Mouse (Mus musculus) stomach, embryonic 16.5 days (tissue): Measurements from ENCODE around the gene Poldip3. TPM values are rescaled to one million over a fixed set of nuclear protein-coding genes. Genes with fewer than 3 reads are reported as not detected.
"Not testable (repeated sequence)": the region's sequence is repeated elsewhere in the genome, so short reads cannot be mapped to it uniquely, and the experiment has no call there.

ENCODE experiments used
- ATAC-seq: fragments of 200-750 bp; cut with Nextera tagmentation; 2 replicates; pipeline ENCODE4 v1.8.0; 2017; ENCODE audit warnings: moderate number of reproducible peaks, moderate TSS enrichment; ENCODE audit not compliant: insufficient read depth, low FRiP score
- H3K27ac ChIP-seq: fragments of 300-500 bp; sonication (generic); 2 replicates; pipeline ENCODE4 v1.5.1; 2014; ENCODE audit warnings: low read length
- H3K27me3 ChIP-seq: fragments of 300-500 bp; sonication (generic); 2 replicates; pipeline ENCODE4 v1.6.1; 2014; ENCODE audit warnings: low read length, control low read depth, mixed read lengths; ENCODE audit not compliant: control insufficient read depth, insufficient read depth
- H3K36me3 ChIP-seq: fragments of 300-500 bp; sonication (generic); 2 replicates; pipeline ENCODE4 v1.6.1; 2014; ENCODE audit warnings: low read length; ENCODE audit not compliant: control insufficient read depth, insufficient read depth
- H3K4me1 ChIP-seq: fragments of 300-500 bp; sonication (generic); 2 replicates; pipeline ENCODE4 v1.6.1; 2014; ENCODE audit warnings: low read length, control low read depth, mixed read lengths; ENCODE audit not compliant: control insufficient read depth, insufficient read depth
- H3K4me2 ChIP-seq: fragments of 300-500 bp; sonication (generic); 2 replicates; pipeline ENCODE4 v1.6.1; 2014; ENCODE audit warnings: low read depth, low read length, mixed read lengths
- H3K4me3 ChIP-seq: fragments of 300-500 bp; sonication (generic); replicated peaks from 2 replicates; pipeline ENCODE4 v1.5.1; 2014; ENCODE audit warnings: mild to moderate bottlenecking, low read length
- H3K9ac ChIP-seq: fragments of 300-500 bp; sonication (generic); 2 replicates; pipeline ENCODE4 v1.6.1; 2014; ENCODE audit warnings: low read length
- H3K9me3 ChIP-seq: fragments of 300-500 bp; sonication (generic); replicated peaks from 2 replicates; pipeline ENCODE4 v1.6.1; 2016; ENCODE audit warnings: low read length, control low read depth; ENCODE audit not compliant: control insufficient read depth
- WGBS: fragments of 180-500 bp; shearing (Covaris S2); extraction: QIAGEN DNeasy Blood & Tissue Kit; methylation state at CpG from one replicate; pipeline ENCODE4 v1.1.7; 2014; 5-methylcytosine and 5-hydroxymethylcytosine counted together
- polyA plus RNA-seq: library from polyadenylated mRNA; unstranded; fragments of >200 nt; fragmentation: Nextera tagmentation; extraction: Ambion mirVana; gene quantifications from 2 replicates; pipeline ENCODE4 v1.2.1, GENCODE M21; 2015

Gene Poldip3
- polyA plus RNA-seq, 1 experiment from 2014 or later: 121 TPM

- Histone ChIP-seq H3K4me2 (peak overlapping the region; percentile 78), H3K27ac (peak overlapping the region; percentile 97), H3K4me1 (peaks cover 17% of the 10 kb centered on the region), H3K36me3 (0 out of 2 replicates have a peak, but pooled peaks cover 5% of the 10 kb centered on the region), H3K9ac (peak overlapping the region; percentile 97), H3K27me3 (no peaks in the 10 kb centered on the region), H3K9me3 (no peaks in the 10 kb centered on the region), H3K4me3 (peak overlapping the region; percentile 81)
- no peak for ATAC-seq
- WGBS: 2% methylated on average over 21 of the region's 21 CpGs
Measured at GRCm38 (mm10) chr15:83148395-83148794, 789 bp downstream of the Poldip3 start.

- Histone ChIP-seq H3K9me3 (no peaks in the 10 kb centered on the region), H3K4me3 (no peak overlapping the region), H3K36me3 (0 out of 2 replicates have a peak, but pooled peaks cover 5% of the 10 kb centered on the region), H3K9ac (no peak overlapping the region), H3K27me3 (no peaks in the 10 kb centered on the region), H3K4me2 (no peak overlapping the region), H3K4me1 (peaks cover 38% of the 10 kb centered on the region), H3K27ac (no peak overlapping the region)
- 77% methylated on average over 6 of the region's 6 CpGs for WGBS
- no peak for ATAC-seq
Measured at GRCm38 (mm10) chr15:83145541-83145940, 3.6 kb downstream of the Poldip3 start.

GRCm38 (mm10) chr15:83142861-83143260, 6.3 kb downstream of the Poldip3 start:
- Histone ChIP-seq H3K27me3 (no peaks in the 10 kb centered on the region), H3K4me1 (peaks cover 33% of the 10 kb centered on the region), H3K27ac (peak overlapping the region; percentile 84), H3K4me2 (no peak overlapping the region), H3K9ac (no peak overlapping the region; the same call in 1 of the 2 replicates), H3K36me3 (peaks cover 7% of the 10 kb centered on the region; the same call in 1 of the 2 replicates), H3K9me3 (no peaks in the 10 kb centered on the region), H3K4me3 (no peak overlapping the region)
- WGBS: 31% methylated on average over 5 of the region's 5 CpGs
- ATAC-seq: peak; percentile 53; the same call in 1 of the 2 replicates

GRCm38 (mm10) chr15:83135654-83136053, 13.5 kb downstream of the Poldip3 start:
- ATAC-seq: no peak
- Histone ChIP-seq H3K27ac (no peak overlapping the region), H3K4me2 (no peak overlapping the region), H3K9me3 (no peaks in the 10 kb centered on the region), H3K27me3 (no peaks in the 10 kb centered on the region), H3K9ac (no peak overlapping the region), H3K4me3 (no peak overlapping the region), H3K36me3 (peaks cover 43% of the 10 kb centered on the region), H3K4me1 (peaks cover 3% of the 10 kb centered on the region; the same call in 1 of the 2 replicates)
- WGBS: 77% methylated on average over 2 of the region's 2 CpGs

GRCm38 (mm10) chr15:83134671-83135070, 14.5 kb downstream of the Poldip3 start:
- Histone ChIP-seq H3K9me3 (no peaks in the 10 kb centered on the region), H3K4me2 (no peak overlapping the region), H3K4me3 (no peak overlapping the region), H3K27me3 (no peaks in the 10 kb centered on the region), H3K9ac (no peak overlapping the region), H3K4me1 (no peaks in the 10 kb centered on the region), H3K36me3 (peaks cover 43% of the 10 kb centered on the region), H3K27ac (no peak overlapping the region)
- WGBS: 87% methylated on average over 6 of the region's 6 CpGs
- ATAC-seq: no peak

- no peak for ATAC-seq
- Histone ChIP-seq H3K27ac (no peak overlapping the region), H3K9ac (no peak overlapping the region), H3K36me3 (peaks cover 28% of the 10 kb centered on the region), H3K4me2 (no peak overlapping the region), H3K4me3 (no peak overlapping the region), H3K4me1 (no peaks in the 10 kb centered on the region), H3K9me3 (no peaks in the 10 kb centered on the region), H3K27me3 (no peaks in the 10 kb centered on the region)
- WGBS: 86% methylated on average over 7 of the region's 7 CpGs
Measured at GRCm38 (mm10) chr15:83129530-83130231, 19.5 kb downstream of the Poldip3 start.

- H3K4me3 ChIP-seq, H3K9me3 ChIP-seq, ATAC-seq, H3K9ac ChIP-seq, H3K4me1 ChIP-seq, H3K4me2 ChIP-seq, H3K27ac ChIP-seq, H3K27me3 ChIP-seq: not testable (repeated sequence)
- H3K36me3 ChIP-seq: peaks cover 18% of the 10 kb centered on the region
- WGBS: 74% methylated on average over 3 of the region's 3 CpGs
Measured at GRCm38 (mm10) chr15:83127037-83127436, 22.1 kb downstream of the Poldip3 start.

GRCm38 (mm10) chr15:83126582-83126981, 22.6 kb downstream of the Poldip3 start:
- no peak overlapping the region for H3K27ac ChIP-seq
- H3K4me2 ChIP-seq: no peak overlapping the region
- H3K4me3 ChIP-seq: no peak overlapping the region
- WGBS: 95% methylated on average over 9 of the region's 9 CpGs
- no peaks in the 10 kb centered on the region for H3K27me3 ChIP-seq
- peaks cover 14% of the 10 kb centered on the region for H3K36me3 ChIP-seq
- H3K9ac ChIP-seq: no peak overlapping the region
- peaks cover 3% of the 10 kb centered on the region; the same call in 1 of the 2 replicates for H3K4me1 ChIP-seq
- H3K9me3 ChIP-seq: no peaks in the 10 kb centered on the region
- ATAC-seq: no peak

- peaks cover 6% of the 10 kb centered on the region; the same call in 1 of the 2 replicates for H3K36me3 ChIP-seq
- 63% methylated on average over 5 of the region's 5 CpGs for WGBS
Measured at GRCm38 (mm10) chr15:83124625-83125024, 24.6 kb downstream of the Poldip3 start.

More at GRCm38 (mm10) chr15:83124625-83125024, 24.6 kb downstream of the Poldip3 start:
- no peak for ATAC-seq
- peaks cover 8% of the 10 kb centered on the region; the same call in 1 of the 2 replicates for H3K4me1 ChIP-seq
- H3K27me3 ChIP-seq: no peaks in the 10 kb centered on the region
- no peaks in the 10 kb centered on the region for H3K9me3 ChIP-seq
- H3K9ac ChIP-seq: no peak overlapping the region
- H3K27ac ChIP-seq: 0 out of 2 replicates have a peak overlapping the region, but pooled peaks have one; percentile 36
- H3K4me2 ChIP-seq: no peak overlapping the region
- H3K4me3 ChIP-seq: no peak overlapping the region
